Mouse (Mus musculus): Measurements from ENCODE around the gene Fbxw9.
A peak's percentile ranks its signal among the peaks of the same experiment; 100 is the strongest.
"Not testable (repeated sequence)": the region's sequence is repeated elsewhere in the genome, so short reads cannot be mapped to it uniquely, and the experiment has no call there.

Fbxw9 gene

GRCm38 (mm10) chr8:85037366-85037680, 22.5 kb upstream of the Fbxw9 start:
- DNase-seq (ENCODE audit: low spot score), result no peak

GRCm38 (mm10) chr8:85037681-85038531, 21.9 kb upstream of the Fbxw9 start:
- DNase-seq (ENCODE audit: low spot score), result peak; percentile 26

- DNase-seq (ENCODE audit: low spot score), result no peak
These were observed 16.2 kb upstream of the Fbxw9 start for GRCm38 (mm10) chr8:85043619-85044018.

- no peak for DNase-seq (ENCODE audit: low spot score)
These were observed 2.5 kb upstream of the Fbxw9 start for GRCm38 (mm10) chr8:85057367-85057766.

GRCm38 (mm10) chr8:85062603-85063002, 2.7 kb downstream of the Fbxw9 start:
- DNase-seq (ENCODE audit: low spot score), result no peak

GRCm38 (mm10) chr8:85065213-85065612, 5.4 kb downstream of the Fbxw9 start:
- DNase-seq (ENCODE audit: low spot score), result no peak

GRCm38 (mm10) chr8:85067155-85067554, 7.3 kb downstream of the Fbxw9 start:
- DNase-seq (ENCODE audit: low spot score), result no peak

- no peak for DNase-seq (ENCODE audit: low spot score)
These were observed 8.1 kb downstream of the Fbxw9 start, which contains the start of gene Gm5741 for GRCm38 (mm10) chr8:85067982-85068381. Gene Gm5741 (minus strand): TSS chr8:85067982.

- DNase-seq (ENCODE audit: low spot score), result no peak
These were observed 11.2 kb downstream of the Fbxw9 start for GRCm38 (mm10) chr8:85071041-85071440.

- peak; percentile 94 for DNase-seq (ENCODE audit: low spot score)
These were observed 11.8 kb downstream of the Fbxw9 start, which contains the start of gene Dhps for GRCm38 (mm10) chr8:85071514-85072281. Gene Dhps (plus strand): TSS chr8:85071757.

- no peak for DNase-seq (ENCODE audit: low spot score)
These were observed 12.6 kb downstream of the Fbxw9 start for GRCm38 (mm10) chr8:85072364-85072929.

- DNase-seq (ENCODE audit: low spot score), result no peak
These were observed 13.3 kb downstream of the Fbxw9 start for GRCm38 (mm10) chr8:85073041-85073612.

GRCm38 (mm10) chr8:85074167-85074566, 14.3 kb downstream of the Fbxw9 start:
- no peak for DNase-seq (ENCODE audit: low spot score)

- no peak for DNase-seq (ENCODE audit: low spot score)
These were observed 14.8 kb downstream of the Fbxw9 start for GRCm38 (mm10) chr8:85074617-85075016.

GRCm38 (mm10) chr8:85076001-85076400, 16.1 kb downstream of the Fbxw9 start:
- DNase-seq (ENCODE audit: low spot score), result no peak

GRCm38 (mm10) chr8:85076993-85077392, 17.1 kb downstream of the Fbxw9 start:
- DNase-seq (ENCODE audit: low spot score), result peak; percentile 84

- no peak for DNase-seq (ENCODE audit: low spot score)
These were observed 20.3 kb downstream of the Fbxw9 start for GRCm38 (mm10) chr8:85080214-85080531.

- DNase-seq (ENCODE audit: low spot score), result peak; percentile 47
These were observed 20.8 kb downstream of the Fbxw9 start, which contains the start of gene Wdr83os for GRCm38 (mm10) chr8:85080532-85081215. Gene Wdr83os (plus strand): TSS chr8:85080740.

- peak; percentile 61 for DNase-seq (ENCODE audit: low spot score)
These were observed 21.3 kb downstream of the Fbxw9 start, which contains the start of gene Wdr83 for GRCm38 (mm10) chr8:85081216-85081555. Gene Wdr83 (minus strand): TSS chr8:85081306.

- not testable (repeated sequence) for DNase-seq (ENCODE audit: low spot score)
These were observed 22.3 kb downstream of the Fbxw9 start for GRCm38 (mm10) chr8:85082169-85082568.

GRCm38 (mm10) chr8:85083108-85083813, 23.4 kb downstream of the Fbxw9 start, which contains the start of gene Man2b1:
Gene Man2b1 (plus strand): TSS chr8:85083270.
- DNase-seq (ENCODE audit: low spot score), result peak; percentile 96

Measured in lung, postnatal 25 days (tissue).